Mouse (Mus musculus) kidney, adult 2 months (tissue): Measurements from ENCODE around the gene Lyz1. TPM values are rescaled to one million over a fixed set of nuclear protein-coding genes. Genes with fewer than 3 reads are reported as not detected.

Source experiments
- DNase-seq: peaks from one replicate; pipeline ENCODE4 v3.0.0; 2021
- H3K27ac ChIP-seq: fragments of 200-500 bp; 2 replicates; pipeline ENCODE4 v1.5.1; 2012; ENCODE audit warnings: low read depth, low read length, control low read depth, inconsistent platforms; ENCODE audit not compliant: insufficient read depth
- H3K27me3 ChIP-seq: fragments of 200-500 bp; replicated peaks from 2 replicates; pipeline ENCODE4 v1.6.1; 2012; ENCODE audit warnings: mild to moderate bottlenecking, moderate library complexity, low read length, inconsistent platforms; ENCODE audit not compliant: control insufficient read depth, insufficient read depth
- H3K36me3 ChIP-seq: fragments of 200-500 bp; 2 replicates; pipeline ENCODE4 v1.6.1; 2012; ENCODE audit warnings: mild to moderate bottlenecking, moderate library complexity, low read length, inconsistent platforms; ENCODE audit not compliant: control insufficient read depth, insufficient read depth
- H3K4me1 ChIP-seq: fragments of 200-500 bp; 2 replicates; pipeline ENCODE4 v1.6.1; 2011; ENCODE audit warnings: low read length; ENCODE audit not compliant: control insufficient read depth, insufficient read depth
- H3K4me3 ChIP-seq: fragments of 200-500 bp; 2 replicates; pipeline ENCODE4 v1.5.1; 2011; ENCODE audit warnings: mild to moderate bottlenecking, low read depth, low read length, control low read depth; ENCODE audit not compliant: insufficient read depth
- CTCF ChIP-seq: fragments of 200-500 bp; conservative IDR thresholded peaks from 2 replicates; pipeline ENCODE4 v1.5.1; 2011; ENCODE audit warnings: low read depth, mild to moderate bottlenecking, control low read depth, low read length, moderate library complexity, mixed read lengths; ENCODE audit not compliant: insufficient read depth, insufficient read length
- POLR2A ChIP-seq: fragments of 200-500 bp; IDR thresholded peaks from one replicate; pipeline ENCODE4 v1.6.1; 2011; ENCODE audit warnings: low read depth, low read length, control low read depth
- WGBS: fragments of 180-500 bp; shearing (Covaris S2); methylation state at CpG from one replicate; pipeline ENCODE4 v1.1.7; 2018; 5-methylcytosine and 5-hydroxymethylcytosine counted together
- polyA plus RNA-seq: library from polyadenylated mRNA; depleted of rRNA; stranded (reverse); fragments of >200 nt; gene quantifications from 2 replicates; pipeline ENCODE4 v1.2.3, GENCODE M21; 2012; rRNA removed

Gene Lyz1
- polyA plus RNA-seq, result 1.9 and 6.2 TPM in 2 replicates

DNA sequence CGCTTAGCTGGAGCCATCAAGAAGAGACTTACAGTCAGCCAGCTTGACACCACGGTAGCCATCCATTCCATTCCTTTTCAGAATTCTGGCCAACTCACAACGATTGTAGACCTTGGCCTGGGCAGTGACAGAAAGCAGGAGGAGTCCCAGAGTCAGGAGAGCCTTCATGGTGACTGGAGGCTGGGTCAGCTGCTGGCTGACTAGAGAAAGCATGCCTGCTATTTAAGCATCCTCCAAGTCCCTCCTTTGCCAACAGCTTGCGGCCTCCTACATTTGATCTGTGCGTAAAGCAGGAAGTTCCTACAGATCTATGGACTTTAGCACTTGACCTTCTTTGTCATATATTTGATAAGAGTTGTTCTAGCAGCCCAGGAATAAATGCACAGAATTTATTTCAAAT, at the start of gene Lyz1:
TSS of gene Lyz1 (minus strand) at position 198 of the 400 bp plus-strand sequence.
- Histone ChIP-seq H3K4me1 (no peaks in the 10 kb centered on the region), H3K27me3 (no peaks in the 10 kb centered on the region), H3K36me3 (no peaks in the 10 kb centered on the region), H3K27ac (no peak within 1 kb of the TSS), H3K4me3 (no peak within 1 kb of the TSS)
- DNase-seq, result no peak
- 65% methylated on average over 5 of the region's 5 CpGs for WGBS
- no peak for TF ChIP-seq POLR2A
- no peak for TF ChIP-seq CTCF

- no peak overlapping the region for H3K27ac ChIP-seq
- peaks cover 3% of the 10 kb centered on the region; the same call in 1 of the 2 replicates for H3K4me1 ChIP-seq
- H3K27me3 ChIP-seq, result no peaks in the 10 kb centered on the region
- H3K4me3 ChIP-seq, result no peak overlapping the region
- WGBS, result 63% methylated on average over 2 of the region's 2 CpGs
- no peak for DNase-seq
- no peak for TF ChIP-seq POLR2A
- TF ChIP-seq CTCF, result no peak
- H3K36me3 ChIP-seq, result no peaks in the 10 kb centered on the region
These were observed 49.7 kb upstream of the Lyz1 start for GRCm38 (mm10) chr10:117342406-117342805.

DNA sequence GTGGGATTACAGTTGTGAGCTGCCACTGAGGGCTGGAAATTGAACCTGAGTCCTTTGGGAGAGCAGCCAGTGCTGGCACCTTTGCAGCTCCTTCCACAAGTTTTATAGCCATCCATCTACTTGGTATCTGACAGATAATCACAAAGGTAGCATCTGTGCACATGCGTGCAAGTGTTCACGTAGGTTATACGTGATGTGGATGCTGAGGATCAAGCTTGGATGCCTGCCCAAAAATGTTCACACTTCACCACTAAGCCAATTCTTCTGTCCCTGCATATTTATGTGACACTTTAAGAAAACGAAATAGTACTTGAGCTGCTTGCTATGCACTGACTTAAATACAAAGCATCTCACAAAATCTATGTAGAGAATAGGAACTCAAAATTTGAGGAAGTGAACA, 48.4 kb upstream of the Lyz1 start:
- H3K4me3 ChIP-seq, result no peak overlapping the region
- no peak overlapping the region for H3K27ac ChIP-seq
- WGBS, result 75% methylated on average over 4 of the region's 4 CpGs
- TF ChIP-seq CTCF (no peak), POLR2A (no peak)
- H3K4me1 ChIP-seq, result peaks cover 3% of the 10 kb centered on the region; the same call in 1 of the 2 replicates
- H3K27me3 ChIP-seq, result no peaks in the 10 kb centered on the region
- DNase-seq, result no peak
- no peaks in the 10 kb centered on the region for H3K36me3 ChIP-seq

GRCm38 (mm10) chr10:117339241-117339640, 46.6 kb upstream of the Lyz1 start:
- TF ChIP-seq CTCF (no peak), POLR2A (no peak)
- Histone ChIP-seq H3K27me3 (no peaks in the 10 kb centered on the region), H3K4me1 (peaks cover 3% of the 10 kb centered on the region; the same call in 1 of the 2 replicates), H3K27ac (no peak overlapping the region), H3K36me3 (no peaks in the 10 kb centered on the region), H3K4me3 (no peak overlapping the region)
- 85% methylated on average over 7 of the region's 7 CpGs for WGBS
- no peak for DNase-seq

GRCm38 (mm10) chr10:117337946-117338345, 45.3 kb upstream of the Lyz1 start:
- DNase-seq, result no peak
- TF ChIP-seq CTCF (no peak), POLR2A (no peak)
- Histone ChIP-seq H3K4me1 (0 out of 2 replicates have a peak, but pooled peaks cover 3% of the 10 kb centered on the region), H3K27me3 (no peaks in the 10 kb centered on the region), H3K36me3 (no peaks in the 10 kb centered on the region), H3K27ac (no peak overlapping the region), H3K4me3 (no peak overlapping the region)

GRCm38 (mm10) chr10:117335649-117336048, 43.0 kb upstream of the Lyz1 start:
- WGBS, result 13% methylated on average over 4 of the region's 4 CpGs

DNA sequence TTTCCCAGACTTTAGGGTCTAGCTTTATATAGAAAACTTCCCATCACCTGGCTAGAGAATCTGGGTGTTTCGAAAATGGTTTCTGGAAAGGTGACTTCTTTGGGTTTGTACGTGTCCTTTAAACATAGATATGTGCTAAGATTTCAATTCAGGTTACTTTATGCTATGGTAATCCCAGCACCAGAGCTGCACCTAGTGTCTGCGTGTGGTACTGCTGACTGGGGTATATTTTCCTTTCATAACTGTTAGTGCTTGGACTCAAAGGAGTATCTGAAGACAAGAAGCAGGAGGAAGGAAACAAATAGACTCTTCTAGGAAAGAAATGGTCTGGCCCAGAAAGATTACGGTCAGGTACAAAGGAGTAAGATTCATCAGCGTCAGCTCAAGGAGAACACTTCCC, 37.9 kb upstream of the Lyz1 start:
- no peaks in the 10 kb centered on the region for H3K36me3 ChIP-seq
- H3K27ac ChIP-seq, result no peak overlapping the region
- no peak overlapping the region for H3K4me3 ChIP-seq
- peak; percentile 18 for DNase-seq
- TF ChIP-seq CTCF (peak; percentile 60), POLR2A (no peak)
- WGBS, result 67% methylated on average over 5 of the region's 5 CpGs
- H3K4me1 ChIP-seq, result no peaks in the 10 kb centered on the region
- no peaks in the 10 kb centered on the region for H3K27me3 ChIP-seq

More at GRCm38 (mm10) chr10:117335649-117336048, 43.0 kb upstream of the Lyz1 start:
- Histone ChIP-seq H3K27ac (no peak overlapping the region), H3K36me3 (no peaks in the 10 kb centered on the region), H3K4me3 (no peak overlapping the region), H3K4me1 (0 out of 2 replicates have a peak, but pooled peaks cover 3% of the 10 kb centered on the region), H3K27me3 (no peaks in the 10 kb centered on the region)
- DNase-seq, result no peak
- TF ChIP-seq CTCF, result no peak
- TF ChIP-seq POLR2A, result no peak
